ENCODE assay signal across 16 mouse cellular contexts in the genomic region with DNA sequence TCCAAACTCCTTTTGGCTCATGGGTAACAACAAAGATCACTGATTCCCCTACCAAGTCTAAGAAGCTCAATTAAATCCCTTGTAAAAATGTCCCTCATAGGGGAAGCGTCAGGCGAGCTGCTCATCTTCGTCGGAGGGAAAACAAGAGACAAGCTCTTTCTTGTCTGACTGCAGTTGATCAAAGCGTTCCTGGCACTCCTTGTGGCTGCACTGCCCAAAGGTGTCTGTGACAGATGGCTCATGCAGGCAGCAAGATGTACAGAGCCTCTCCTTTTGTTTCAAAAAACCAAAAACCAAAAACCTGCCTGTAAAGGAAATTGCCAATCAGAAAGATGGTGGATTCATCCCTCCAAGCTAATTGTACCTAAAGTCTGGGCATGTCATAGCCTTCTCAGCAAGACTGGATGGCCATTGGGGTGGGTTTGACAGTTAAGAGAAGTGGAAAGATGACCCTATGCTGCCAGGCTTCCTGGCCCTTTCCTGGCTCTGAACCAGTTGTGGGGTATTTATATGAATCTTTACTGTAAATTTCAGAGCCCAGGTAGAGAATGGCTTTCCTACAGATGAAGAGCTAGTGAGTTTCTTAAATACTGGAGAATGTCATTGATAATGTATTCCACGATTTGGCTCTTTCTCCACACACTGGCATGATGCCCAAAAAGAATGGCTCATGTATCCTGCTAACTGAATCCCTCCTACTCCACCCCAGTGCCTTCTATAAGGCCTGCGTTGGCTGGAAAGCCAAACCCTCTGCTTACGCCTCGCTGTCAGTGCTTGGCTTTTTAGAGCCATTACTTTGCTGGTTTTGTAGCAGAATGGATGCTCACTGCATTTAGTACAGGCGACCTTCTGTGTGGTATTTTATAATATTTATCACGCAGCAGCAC.
DNase-seq lines count a peak whose midpoint lies in the region; ATAC-seq lines count a peak whose summit lies in the region.
"Had no signal": no experiment of that assay in that cellular context is flagged by ENCODE, and none has a peak within 500 bp of the region (broad histone marks: within the 10 kb centered on the region; RNA-seq: fewer than 3 reads in every experiment).

No protein-coding gene starts in this region.

- no peak overlapping the region for H3K4me3 ChIP-seq in forebrain, embryonic 13.5 days
- H3K4me3 ChIP-seq in forebrain, embryonic 12.5 days (replicated peaks), result no peak overlapping the region
- H3K4me3 ChIP-seq: embryonic facial prominence, embryonic 15.5 days; kidney, embryonic 15.5 days had no signal

- H3K36me3 ChIP-seq in forebrain, embryonic 13.5 days (ENCODE audit: poor library complexity, severe bottlenecking), result no peaks in the 10 kb centered on the region
- H3K36me3 ChIP-seq in forebrain, embryonic 12.5 days (replicated peaks), result no peaks in the 10 kb centered on the region
- H3K36me3 ChIP-seq: embryonic facial prominence, embryonic 15.5 days; G1E; kidney, embryonic 15.5 days had no signal

- H3K9me3 ChIP-seq in forebrain, embryonic 13.5 days (replicated peaks), result peaks cover 5% of the 10 kb centered on the region
- no peaks in the 10 kb centered on the region for H3K9me3 ChIP-seq in forebrain, embryonic 12.5 days
- H3K9me3 ChIP-seq: embryonic facial prominence, embryonic 15.5 days; kidney, embryonic 15.5 days had no signal

- peak; percentile 97 for DNase-seq in brain, adult 2 months (ENCODE audit: low read depth, low spot score)
- DNase-seq in cerebellum, postnatal 36 days, result peak; percentile 75 to 79
- DNase-seq in left cerebral cortex, adult 18-20 months (ENCODE audit: low spot score in 2 of 2), result peak; percentile 37 to 53
- no peak for DNase-seq in urinary bladder, adult 18-20 months (ENCODE audit: low spot score in 2 of 2)
- no peak for DNase-seq in spleen, postnatal 36 days (ENCODE audit: low spot score in 2 of 2)
- no peak for DNase-seq in thymus, postnatal 10 days (ENCODE audit: low spot score in 2 of 2)
- DNase-seq: gastrocnemius, postnatal 25 days; heart, postnatal 14 days; liver; thymus, postnatal 14 days had no signal

- no peak for ATAC-seq in forebrain, embryonic 13.5 days
- ATAC-seq in forebrain, embryonic 12.5 days (ENCODE audit: low FRiP score), result no peak
- ATAC-seq: activated CD4-positive, CD25-positive, alpha-beta regulatory T cell, adult 4 months had no signal

- 76% methylated on average over 11 of the region's 11 CpGs for WGBS in forebrain, embryonic 13.5 days
- WGBS in forebrain, embryonic 12.5 days, result 84% methylated on average over 11 of the region's 11 CpGs

- H3K4me1 ChIP-seq in forebrain, embryonic 13.5 days, result peaks cover 16% of the 10 kb centered on the region
- peaks cover 7% of the 10 kb centered on the region; the same call in 1 of the 2 replicates for H3K4me1 ChIP-seq in forebrain, embryonic 12.5 days
- H3K4me1 ChIP-seq: embryonic facial prominence, embryonic 15.5 days had no signal

- no peaks in the 10 kb centered on the region for H3K27me3 ChIP-seq in forebrain, embryonic 13.5 days
- no peaks in the 10 kb centered on the region for H3K27me3 ChIP-seq in forebrain, embryonic 12.5 days
- H3K27me3 ChIP-seq: embryonic facial prominence, embryonic 15.5 days; kidney, embryonic 15.5 days had no signal

- no peak overlapping the region for H3K9ac ChIP-seq in forebrain, embryonic 13.5 days
- H3K9ac ChIP-seq in forebrain, embryonic 12.5 days, result no peak overlapping the region
- H3K9ac ChIP-seq: embryonic facial prominence, embryonic 15.5 days; kidney, embryonic 15.5 days had no signal

- H3K4me2 ChIP-seq in forebrain, embryonic 13.5 days, result no peak overlapping the region
- no peak overlapping the region for H3K4me2 ChIP-seq in forebrain, embryonic 12.5 days
- H3K4me2 ChIP-seq: embryonic facial prominence, embryonic 15.5 days; kidney, embryonic 15.5 days had no signal

- peak overlapping the region; percentile 41 for H3K27ac ChIP-seq in forebrain, embryonic 13.5 days
- H3K27ac ChIP-seq in forebrain, embryonic 12.5 days, result no peak overlapping the region
- H3K27ac ChIP-seq: embryonic facial prominence, embryonic 15.5 days; kidney, embryonic 15.5 days had no signal

Comparison
In these comparisons a context has a peak if more than half of its experiments do, and no peak if none do; other contexts are left out.
1. DNase-seq: peak in brain, adult 2 months (single experiment), cerebellum, postnatal 36 days (2 of 2) and left cerebral cortex, adult 18-20 months (2 of 2); none in urinary bladder, adult 18-20 months (0 of 2), spleen, postnatal 36 days (0 of 2) and thymus, postnatal 10 days (0 of 2).